ENCODE assay signal across 9 mouse cellular contexts in genomic region chr19:43939171-43939768, GRCm38 (mm10). TPM values are rescaled to one million over a fixed set of nuclear protein-coding genes. Genes with fewer than 3 reads are reported as not detected.
A peak's percentile ranks its signal among the peaks of the same experiment; 100 is the strongest.
DNase-seq lines count a peak whose midpoint lies in the region; ATAC-seq and TF ChIP-seq lines count a peak whose summit lies in the region.
"Had no signal": no experiment of that assay in that cellular context is flagged by ENCODE, and none has a peak within 500 bp of the region (broad histone marks: within the 10 kb centered on the region; RNA-seq: fewer than 3 reads in every experiment).

No protein-coding gene starts in this region.

- H3K4me1 ChIP-seq in kidney, embryonic 15.5 days, result peaks cover 26% of the 10 kb centered on the region
- peaks cover 13% of the 10 kb centered on the region for H3K4me1 ChIP-seq in bone marrow macrophage, adult 2 months (ENCODE audit: control insufficient read depth, insufficient read depth, low read length)
- H3K4me1 ChIP-seq in hindbrain, postnatal 0 days (ENCODE audit: insufficient read depth, low read length), result no peaks in the 10 kb centered on the region
- H3K4me1 ChIP-seq in midbrain, embryonic 16.5 days (ENCODE audit: control insufficient read depth, insufficient read depth, low read length), result peaks cover 10% of the 10 kb centered on the region; the same call in 1 of the 2 replicates

- TF ChIP-seq POLR2A in bone marrow macrophage, adult 2 months (IDR thresholded peaks at IDR 0.05; ENCODE audit: borderline replicate concordance, low read depth, low read length), result no peak

- H3K4me3 ChIP-seq in kidney, embryonic 15.5 days (replicated peaks), result peak overlapping the region; percentile 84
- peak overlapping the region; percentile 54 for H3K4me3 ChIP-seq in bone marrow macrophage, adult 2 months (ENCODE audit: insufficient read depth, low read length)
- H3K4me3 ChIP-seq in hindbrain, postnatal 0 days (ENCODE audit: low read length), result peak overlapping the region; percentile 77
- H3K4me3 ChIP-seq in midbrain, embryonic 16.5 days (ENCODE audit: low read depth, low read length), result peak overlapping the region; percentile 82

- H3K9ac ChIP-seq in kidney, embryonic 15.5 days, result peak overlapping the region; percentile 84
- H3K9ac ChIP-seq in hindbrain, postnatal 0 days (replicated peaks; ENCODE audit: low read length), result peak overlapping the region; percentile 77
- H3K9ac ChIP-seq in midbrain, embryonic 16.5 days (ENCODE audit: low read depth, low read length), result peak overlapping the region; percentile 84

- H3K27ac ChIP-seq in kidney, embryonic 15.5 days, result 0 out of 2 replicates have a peak overlapping the region, but pooled peaks have one; percentile 82
- H3K27ac ChIP-seq in bone marrow macrophage, adult 2 months (ENCODE audit: insufficient read depth, low read depth, low read length), result no peak overlapping the region
- H3K27ac ChIP-seq in hindbrain, postnatal 0 days, result peak overlapping the region; percentile 73; the same call in 1 of the 2 replicates
- H3K27ac ChIP-seq in midbrain, embryonic 16.5 days (ENCODE audit: low read length), result 0 out of 2 replicates have a peak overlapping the region, but pooled peaks have one; percentile 34

- no peaks in the 10 kb centered on the region for H3K27me3 ChIP-seq in kidney, embryonic 15.5 days
- no peaks in the 10 kb centered on the region for H3K27me3 ChIP-seq in hindbrain, postnatal 0 days (ENCODE audit: insufficient read depth, low read length)
- no peaks in the 10 kb centered on the region for H3K27me3 ChIP-seq in midbrain, embryonic 16.5 days (ENCODE audit: control insufficient read depth, insufficient read depth, low read depth, low read length)

- no peaks in the 10 kb centered on the region for H3K36me3 ChIP-seq in kidney, embryonic 15.5 days
- no peaks in the 10 kb centered on the region for H3K36me3 ChIP-seq in hindbrain, postnatal 0 days (ENCODE audit: insufficient read depth, low read length)
- no peaks in the 10 kb centered on the region for H3K36me3 ChIP-seq in midbrain, embryonic 16.5 days (ENCODE audit: control insufficient read depth, insufficient read depth, low read length)

- H3K9me3 ChIP-seq in kidney, embryonic 15.5 days (replicated peaks), result no peaks in the 10 kb centered on the region
- no peaks in the 10 kb centered on the region for H3K9me3 ChIP-seq in hindbrain, postnatal 0 days (ENCODE audit: low read length)
- no peaks in the 10 kb centered on the region for H3K9me3 ChIP-seq in midbrain, embryonic 16.5 days (replicated peaks; ENCODE audit: control insufficient read depth, low read length, poor library complexity, severe bottlenecking)

- WGBS in kidney, embryonic 15.5 days, result 14% methylated on average over 16 of the region's 16 CpGs
- 25% methylated on average over 16 of the region's 16 CpGs for WGBS in hindbrain, postnatal 0 days
- WGBS in midbrain, embryonic 16.5 days, result 33% methylated on average over 16 of the region's 16 CpGs

- no peak for TF ChIP-seq CTCF in bone marrow macrophage, adult 2 months (IDR thresholded peaks at IDR 0.05; ENCODE audit: low read depth, low read length)
- no peak for TF ChIP-seq CTCF in hindbrain, postnatal 0 days (IDR thresholded peaks at IDR 0.05; ENCODE audit: low read depth)

- H3K4me2 ChIP-seq in kidney, embryonic 15.5 days, result peak overlapping the region; percentile 78
- peak overlapping the region; percentile 76 for H3K4me2 ChIP-seq in hindbrain, postnatal 0 days (ENCODE audit: low read depth, low read length)
- H3K4me2 ChIP-seq in midbrain, embryonic 16.5 days (ENCODE audit: low read length), result peak overlapping the region; percentile 78

- peak; percentile 27; the same call in 1 of the 2 replicates for ATAC-seq in kidney, embryonic 15.5 days (replicated peaks; ENCODE audit: low FRiP score)
- no peak for ATAC-seq in hindbrain, postnatal 0 days
- ATAC-seq in midbrain, embryonic 16.5 days, result no peak

- no peak for DNase-seq in kidney, postnatal 25 days
- DNase-seq in hindbrain, postnatal 0 days (ENCODE audit: low spot score), result no peak
- DNase-seq in layer of hippocampus, postnatal 10 days (ENCODE audit: low spot score in 2 of 2), result no peak
- no peak for DNase-seq in embryo, embryonic 11 days
- no peak for DNase-seq in ovary, postnatal 10 days (ENCODE audit: low spot score)

RNA-seq across cellular contexts. Expression of gene Dnmbp, which starts 0.7 kb away (rescaled TPM):
- 23.7 and 24.4 TPM in 2 replicates for polyA plus RNA-seq in kidney, embryonic 15.5 days (2015; fragmentation: Nextera tagmentation; extraction: Ambion mirVana)
- 10.2 and 13.5 TPM in 2 replicates for polyA plus RNA-seq in bone marrow macrophage, adult 2 months (2012; ENCODE audit: insufficient read depth, insufficient read length, missing spikeins)
- 12.8 and 13.3 TPM in 2 replicates for total RNA-seq in hindbrain, postnatal 0 days (2014; rRNA removed)
- 6.5 and 7.1 TPM in 2 replicates for polyA plus RNA-seq in hindbrain, postnatal 0 days (2015; fragmentation: Nextera tagmentation; extraction: Ambion mirVana)
- 7.4 and 8.2 TPM in 2 replicates for polyA plus RNA-seq in midbrain, embryonic 16.5 days (2015; fragmentation: Nextera tagmentation; extraction: Ambion mirVana)
- 10 to 100 TPM in 1 of 2 experiments, 1 to 10 TPM in 1; 8.6 to 11.4 TPM for total RNA-seq in layer of hippocampus, postnatal 10 days (2021)

RNA-seq across cellular contexts. Expression of gene Cpn1, which starts 47.1 kb away (rescaled TPM):
- polyA plus RNA-seq in kidney, embryonic 15.5 days (2015; fragmentation: Nextera tagmentation; extraction: Ambion mirVana), result 51.0 and 53.5 TPM in 2 replicates
- polyA plus RNA-seq in bone marrow macrophage, adult 2 months (2012; ENCODE audit: insufficient read depth, insufficient read length, missing spikeins), result 0.28 TPM in 1 of 2 replicates, not detected in the other
- total RNA-seq in hindbrain, postnatal 0 days (2014; rRNA removed), result 0.43 and 0.84 TPM in 2 replicates
- polyA plus RNA-seq in hindbrain, postnatal 0 days (2015; fragmentation: Nextera tagmentation; extraction: Ambion mirVana), result 0.43 and 0.58 TPM in 2 replicates
- 0.37 and 0.39 TPM in 2 replicates for polyA plus RNA-seq in midbrain, embryonic 16.5 days (2015; fragmentation: Nextera tagmentation; extraction: Ambion mirVana)
- total RNA-seq in layer of hippocampus, postnatal 10 days (2021), result under 1 TPM; 0.25 to 0.30 TPM
- polyA plus RNA-seq: inflammation-experienced regulatory T-cells, adult 6 months had no signal

Comparison
In these comparisons a context has a peak if more than half of its experiments do, and no peak if none do; other contexts are left out.
1. RNA of gene Cpn1, which starts 47.1 kb away (polyA plus RNA-seq): 51.0 to 53.5 TPM in kidney, embryonic 15.5 days; 0.43 to 0.58 TPM in hindbrain, postnatal 0 days, 0.37 to 0.39 TPM in midbrain, embryonic 16.5 days and 0.28 TPM in bone marrow macrophage, adult 2 months; every median in the first group is over 10 times any median in the second.
2. Peak in every context shown above with its lines, with median percentiles within 50 percentile points of each other: H3K4me2 ChIP-seq, H3K4me3 ChIP-seq and H3K9ac ChIP-seq.